10 mouse cellular contexts compared by ENCODE assay signal in genomic region chr8:104373779-104374178, GRCm38 (mm10). TPM values are rescaled to one million over a fixed set of nuclear protein-coding genes. Genes with fewer than 3 reads are reported as not detected.
DNase-seq lines count a peak whose midpoint lies in the region; ATAC-seq and TF ChIP-seq lines count a peak whose summit lies in the region.
"Had no signal": no experiment of that assay in that cellular context is flagged by ENCODE, and none has a peak within 500 bp of the region (broad histone marks: within the 10 kb centered on the region; RNA-seq: fewer than 3 reads in every experiment).

No protein-coding gene starts in this region.

- H3K4me1 ChIP-seq in kidney, adult 2 months (ENCODE audit: control insufficient read depth, insufficient read depth, low read length): peaks cover 36% of the 10 kb centered on the region
- peaks cover 29% of the 10 kb centered on the region for H3K4me1 ChIP-seq in midbrain, embryonic 15.5 days
- H3K4me1 ChIP-seq in forebrain, embryonic 10.5 days: peaks cover 43% of the 10 kb centered on the region

- WGBS in kidney, adult 2 months: 54% methylated on average over 11 of the region's 11 CpGs
- WGBS in midbrain, embryonic 15.5 days: 80% methylated on average over 11 of the region's 11 CpGs
- WGBS in forebrain, embryonic 10.5 days: 86% methylated on average over 11 of the region's 11 CpGs

- H3K9me3 ChIP-seq in midbrain, embryonic 15.5 days: no peaks in the 10 kb centered on the region
- no peaks in the 10 kb centered on the region for H3K9me3 ChIP-seq in forebrain, embryonic 10.5 days

- no peaks in the 10 kb centered on the region for H3K36me3 ChIP-seq in kidney, adult 2 months (ENCODE audit: control insufficient read depth, insufficient read depth, low read length)
- no peaks in the 10 kb centered on the region for H3K36me3 ChIP-seq in midbrain, embryonic 15.5 days (replicated peaks)
- peaks cover 2% of the 10 kb centered on the region; the same call in 1 of the 2 replicates for H3K36me3 ChIP-seq in forebrain, embryonic 10.5 days (replicated peaks)

- H3K9ac ChIP-seq in midbrain, embryonic 15.5 days: no peak overlapping the region

- H3K27me3 ChIP-seq in kidney, adult 2 months (replicated peaks; ENCODE audit: control insufficient read depth, insufficient read depth, low read length): no peaks in the 10 kb centered on the region
- H3K27me3 ChIP-seq in midbrain, embryonic 15.5 days (replicated peaks): no peaks in the 10 kb centered on the region
- H3K27me3 ChIP-seq in forebrain, embryonic 10.5 days (ENCODE audit: poor library complexity, severe bottlenecking): no peaks in the 10 kb centered on the region

- peak; percentile 35 for DNase-seq in layer of hippocampus, adult 11-12 months (ENCODE audit: low spot score)
- DNase-seq in layer of hippocampus, postnatal 14 days (ENCODE audit: low spot score in 2 of 2): no peak
- DNase-seq in brain, adult 2 months (ENCODE audit: low read depth, low spot score): peak; percentile 65
- peak; percentile 50 for DNase-seq in kidney, adult 2 months
- DNase-seq in forebrain, embryonic 10.5 days (ENCODE audit: extremely low spot score, low spot score): no peak
- no peak for DNase-seq in layer of hippocampus, postnatal 25 days (ENCODE audit: extremely low spot score in 1 of 2, low spot score in 1 of 2)

- H3K4me2 ChIP-seq in midbrain, embryonic 15.5 days: no peak overlapping the region

- no peak for ATAC-seq in midbrain, embryonic 15.5 days (replicated peaks)

- no peak overlapping the region for H3K4me3 ChIP-seq in kidney, adult 2 months (ENCODE audit: insufficient read depth, low read depth, low read length)
- H3K4me3 ChIP-seq in midbrain, embryonic 15.5 days: no peak overlapping the region
- no peak overlapping the region for H3K4me3 ChIP-seq in forebrain, embryonic 10.5 days

- H3K27ac ChIP-seq in kidney, adult 2 months (ENCODE audit: insufficient read depth, low read depth, low read length): no peak overlapping the region
- H3K27ac ChIP-seq in midbrain, embryonic 15.5 days: peak overlapping the region; percentile 31; the same call in 1 of the 2 replicates
- no peak overlapping the region for H3K27ac ChIP-seq in forebrain, embryonic 10.5 days
- H3K27ac ChIP-seq: macrophage had no signal

- peak; percentile 31 for TF ChIP-seq CTCF in kidney, adult 2 months (conservative IDR thresholded peaks at IDR 0.05; ENCODE audit: insufficient read depth, insufficient read length, low read depth, low read length)

- no peak for TF ChIP-seq POLR2A in kidney, adult 2 months (IDR thresholded peaks at IDR 0.05; ENCODE audit: low read depth, low read length)

RNA-seq across cellular contexts. Expression of gene Cmtm4, which starts 21.8 kb away (rescaled TPM):
- 10 to 100 TPM; 49.0 to 53.7 TPM for total RNA-seq in layer of hippocampus, postnatal 14 days (2021)
- polyA plus RNA-seq in kidney, adult 2 months (2012; rRNA removed): 31.4 and 32.4 TPM in 2 replicates
- 2.4 and 2.6 TPM in 2 replicates for polyA plus RNA-seq in midbrain, embryonic 15.5 days (2015; fragmentation: Nextera tagmentation; extraction: Ambion mirVana)
- 2.2 and 2.5 TPM in 2 replicates for polyA plus RNA-seq in forebrain, embryonic 10.5 days (2016; fragmentation: Nextera tagmentation; extraction: Ambion mirVana)
- 10 to 100 TPM; 53.2 to 56.9 TPM for total RNA-seq in layer of hippocampus, postnatal 25 days (2021)

RNA-seq across cellular contexts. Expression of gene Cmtm3, which starts 34.6 kb away (rescaled TPM):
- total RNA-seq in layer of hippocampus, postnatal 14 days (2021): 10 to 100 TPM; 22.2 to 24.5 TPM
- polyA plus RNA-seq in kidney, adult 2 months (2012; rRNA removed): 53.3 and 60.4 TPM in 2 replicates
- 33.2 and 37.2 TPM in 2 replicates for polyA plus RNA-seq in midbrain, embryonic 15.5 days (2015; fragmentation: Nextera tagmentation; extraction: Ambion mirVana)
- polyA plus RNA-seq in forebrain, embryonic 10.5 days (2016; fragmentation: Nextera tagmentation; extraction: Ambion mirVana): 68.5 and 70.9 TPM in 2 replicates
- total RNA-seq in layer of hippocampus, postnatal 25 days (2021): 10 to 100 TPM; 12.4 to 16.5 TPM

RNA-seq across cellular contexts. Expression of gene Cmtm2b, which starts 51.7 kb away (rescaled TPM):
- total RNA-seq in layer of hippocampus, postnatal 14 days (2021): not detected
- polyA plus RNA-seq in kidney, adult 2 months (2012; rRNA removed): 0.18 TPM in 1 of 2 replicates, not detected in the other
- polyA plus RNA-seq in midbrain, embryonic 15.5 days (2015; fragmentation: Nextera tagmentation; extraction: Ambion mirVana): not detected in 2 replicates
- not detected in 2 replicates for polyA plus RNA-seq in forebrain, embryonic 10.5 days (2016; fragmentation: Nextera tagmentation; extraction: Ambion mirVana)
- not detected for total RNA-seq in layer of hippocampus, postnatal 25 days (2021)
- polyA plus RNA-seq: macrophage; spleen, adult 2 months had no signal

RNA-seq across cellular contexts. Expression of gene Gm11020, which starts 52.4 kb away (rescaled TPM):
- not detected for total RNA-seq in layer of hippocampus, postnatal 14 days (2021)
- not detected in 2 replicates for polyA plus RNA-seq in kidney, adult 2 months (2012; rRNA removed)
- polyA plus RNA-seq in midbrain, embryonic 15.5 days (2015; fragmentation: Nextera tagmentation; extraction: Ambion mirVana): not detected in 2 replicates
- not detected in 2 replicates for polyA plus RNA-seq in forebrain, embryonic 10.5 days (2016; fragmentation: Nextera tagmentation; extraction: Ambion mirVana)
- not detected for total RNA-seq in layer of hippocampus, postnatal 25 days (2021)
- polyA plus RNA-seq: gonadal fat pad, adult 2 months; macrophage; spleen, adult 2 months had no signal

Comparison
In these comparisons a context has a peak if more than half of its experiments do, and no peak if none do; other contexts are left out.
1. DNase-seq: peak in layer of hippocampus, adult 11-12 months (single experiment), brain, adult 2 months (single experiment) and kidney, adult 2 months (single experiment); none in layer of hippocampus, postnatal 14 days (0 of 2), forebrain, embryonic 10.5 days (single experiment) and layer of hippocampus, postnatal 25 days (0 of 2).